ENCODE assay signal across 8 mouse cellular contexts in the genomic region with DNA sequence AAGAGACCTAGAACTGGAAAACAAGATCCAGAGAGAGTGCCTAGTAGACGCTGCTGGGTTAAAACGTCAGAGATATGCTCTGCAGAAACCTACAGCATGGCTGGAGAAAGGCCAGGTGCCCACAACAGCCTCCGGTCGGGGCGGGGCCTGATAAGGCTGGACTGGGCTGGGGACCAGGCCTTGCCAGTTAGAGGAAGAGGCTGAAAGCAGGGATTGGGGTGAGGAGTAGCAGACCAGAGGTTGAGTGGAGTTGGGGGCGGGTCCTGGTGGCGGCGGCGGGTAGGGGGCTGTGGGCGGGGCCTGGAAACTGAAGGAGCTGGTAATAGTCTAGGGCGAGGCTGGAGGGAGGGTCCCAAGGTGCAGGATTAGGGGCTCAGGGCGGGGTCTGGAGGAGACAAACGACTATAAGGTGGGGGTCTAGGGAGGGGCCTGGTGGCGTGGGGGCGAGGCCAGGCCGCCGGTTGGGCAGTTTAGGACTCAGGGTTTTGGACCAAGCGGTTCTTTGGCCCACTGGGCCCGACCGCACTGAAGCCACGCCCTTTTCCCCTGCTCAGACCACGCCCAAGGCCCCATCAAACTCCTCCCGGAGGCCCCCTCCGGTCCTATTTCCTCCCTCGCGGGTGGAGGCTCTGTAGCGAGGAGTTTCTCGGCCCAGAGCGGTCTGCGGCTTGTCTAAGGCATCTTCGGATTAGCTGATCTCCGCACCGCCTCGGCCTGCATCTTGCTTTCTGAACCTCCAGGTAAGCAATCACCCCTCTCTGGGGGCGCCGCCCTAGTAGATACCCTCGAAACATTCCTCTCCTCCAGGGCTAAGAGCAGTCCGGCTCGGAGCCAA. TPM values are rescaled to one million over a fixed set of nuclear protein-coding genes. Genes with fewer than 3 reads are reported as not detected.
DNase-seq lines count a peak whose midpoint lies in the region; ATAC-seq and TF ChIP-seq lines count a peak whose summit lies in the region.

A gene (plus strand): TSS at position 176 of the 835 bp plus-strand sequence.

- H3K9ac ChIP-seq in lung, embryonic 16.5 days (ENCODE audit: low read length): peak within 1 kb of the TSS; percentile 68

- WGBS in cerebellum, adult 2 months: 2% methylated on average over 39 of the region's 39 CpGs
- WGBS in hindbrain, embryonic 10.5 days: 1% methylated on average over 39 of the region's 39 CpGs
- WGBS in lung, embryonic 16.5 days: under 1% methylated on average over 37 of the region's 39 CpGs

- no peak for TF ChIP-seq CTCF in cerebellum, adult 2 months (IDR thresholded peaks at IDR 0.05; ENCODE audit: borderline replicate concordance, insufficient read depth, low read depth, low read length)

- peak within 1 kb of the TSS; percentile 41 for H3K27ac ChIP-seq in cerebellum, adult 2 months (ENCODE audit: insufficient read depth, low read length)
- peak within 1 kb of the TSS; percentile 83 for H3K27ac ChIP-seq in hindbrain, embryonic 10.5 days
- H3K27ac ChIP-seq in lung, embryonic 16.5 days (ENCODE audit: low read length): peak within 1 kb of the TSS; percentile 70

- H3K4me1 ChIP-seq in cerebellum, adult 2 months (ENCODE audit: control insufficient read depth, insufficient read depth, low read length): peaks cover 4% of the 10 kb centered on the region
- peaks cover 15% of the 10 kb centered on the region for H3K4me1 ChIP-seq in hindbrain, embryonic 10.5 days (replicated peaks)
- peaks cover 17% of the 10 kb centered on the region for H3K4me1 ChIP-seq in lung, embryonic 16.5 days (replicated peaks; ENCODE audit: control insufficient read depth, insufficient read depth, low read length)

- no peaks in the 10 kb centered on the region for H3K9me3 ChIP-seq in hindbrain, embryonic 10.5 days
- no peaks in the 10 kb centered on the region for H3K9me3 ChIP-seq in lung, embryonic 16.5 days (ENCODE audit: control insufficient read depth, low read length)

- H3K4me3 ChIP-seq in cerebellum, adult 2 months (replicated peaks; ENCODE audit: insufficient read depth, low read depth, low read length): peak within 1 kb of the TSS; percentile 81
- peak within 1 kb of the TSS; percentile 67 for H3K4me3 ChIP-seq in hindbrain, embryonic 10.5 days
- peak within 1 kb of the TSS; percentile 55 for H3K4me3 ChIP-seq in lung, embryonic 16.5 days (ENCODE audit: low read length)

- H3K27me3 ChIP-seq in cerebellum, adult 2 months (ENCODE audit: control insufficient read depth, insufficient read depth, low read length): no peaks in the 10 kb centered on the region
- H3K27me3 ChIP-seq in hindbrain, embryonic 10.5 days (ENCODE audit: insufficient read depth, poor library complexity, severe bottlenecking): no peaks in the 10 kb centered on the region
- H3K27me3 ChIP-seq in lung, embryonic 16.5 days (ENCODE audit: control insufficient read depth, insufficient read depth, low read depth, low read length): no peaks in the 10 kb centered on the region

- peak; percentile 45; the same call in 1 of the 2 replicates for TF ChIP-seq POLR2A in cerebellum, adult 2 months (IDR thresholded peaks at IDR 0.05; ENCODE audit: borderline replicate concordance, insufficient read depth, low read length)

- DNase-seq in MEL-GATA-1-ER (ENCODE audit: extremely low read depth, low read depth): peak; percentile 66
- DNase-seq in cerebellum, adult 2 months: peak; percentile 85 to 86
- DNase-seq in frontal cortex, adult 2 months (ENCODE audit: extremely low spot score in 1 of 2, low spot score in 1 of 2): peak; percentile 61 to 83
- DNase-seq in hindbrain, embryonic 10.5 days (ENCODE audit: low spot score): peak; percentile 78
- peak; percentile 87 for DNase-seq in layer of hippocampus, adult 9-11 months
- DNase-seq in ovary, postnatal 10 days (ENCODE audit: low spot score): peak; percentile 48
- DNase-seq in thymus, postnatal 10 days (ENCODE audit: low spot score in 2 of 2): peak; percentile 77 to 81

- ATAC-seq in lung, embryonic 16.5 days (ENCODE audit: low read depth): peak; percentile 96

- peak within 1 kb of the TSS; percentile 72 for H3K4me2 ChIP-seq in lung, embryonic 16.5 days (ENCODE audit: low read depth, low read length)

- no peaks in the 10 kb centered on the region for H3K36me3 ChIP-seq in hindbrain, embryonic 10.5 days
- H3K36me3 ChIP-seq in lung, embryonic 16.5 days (ENCODE audit: control insufficient read depth, insufficient read depth, low read length): no peaks in the 10 kb centered on the region

RNA-seq across cellular contexts. Expression of the gene that starts here (rescaled TPM):
- 47.3 and 48.5 TPM in 2 replicates for polyA plus RNA-seq in cerebellum, adult 2 months (2012; rRNA removed)
- polyA plus RNA-seq in frontal cortex, adult 2 months (2012; rRNA removed): 46.7 and 54.5 TPM in 2 replicates
- polyA plus RNA-seq in hindbrain, embryonic 10.5 days (2016; fragmentation: Nextera tagmentation; extraction: Ambion mirVana): 13.4 TPM in 2 replicates
- polyA plus RNA-seq in lung, embryonic 16.5 days (2015; fragmentation: Nextera tagmentation; extraction: Ambion mirVana): 30.2 and 31.0 TPM in 2 replicates

Comparison
In these comparisons a context has a peak if more than half of its experiments do, and no peak if none do; other contexts are left out.
1. Peak in every context shown above with its lines: DNase-seq, ATAC-seq, H3K4me3 ChIP-seq and H3K27ac ChIP-seq.